Mouse (Mus musculus) ES-E14 (cell line): Measurements from ENCODE around the gene Rab5c.

Experiments
- CHD2 ChIP-seq: IDR thresholded peaks from 2 replicates; pipeline ENCODE4 v1.6.1; 2014; ENCODE audit warnings: mild to moderate bottlenecking, low read depth, low read length, inconsistent platforms
- HCFC1 ChIP-seq: IDR thresholded peaks from 2 replicates; pipeline ENCODE4 v1.6.1; 2012; ENCODE audit warnings: low read length, inconsistent platforms, borderline replicate concordance; ENCODE audit not compliant: insufficient read depth
- ZC3H11A ChIP-seq: IDR thresholded peaks from 2 replicates; pipeline ENCODE4 v1.6.1; 2012; ENCODE audit warnings: low read depth, mild to moderate bottlenecking, inconsistent platforms, low read length, borderline replicate concordance
- ZNF384 ChIP-seq: IDR thresholded peaks from 2 replicates; pipeline ENCODE4 v1.6.1; 2012; ENCODE audit warnings: low read depth, low read length, inconsistent platforms

DNA sequence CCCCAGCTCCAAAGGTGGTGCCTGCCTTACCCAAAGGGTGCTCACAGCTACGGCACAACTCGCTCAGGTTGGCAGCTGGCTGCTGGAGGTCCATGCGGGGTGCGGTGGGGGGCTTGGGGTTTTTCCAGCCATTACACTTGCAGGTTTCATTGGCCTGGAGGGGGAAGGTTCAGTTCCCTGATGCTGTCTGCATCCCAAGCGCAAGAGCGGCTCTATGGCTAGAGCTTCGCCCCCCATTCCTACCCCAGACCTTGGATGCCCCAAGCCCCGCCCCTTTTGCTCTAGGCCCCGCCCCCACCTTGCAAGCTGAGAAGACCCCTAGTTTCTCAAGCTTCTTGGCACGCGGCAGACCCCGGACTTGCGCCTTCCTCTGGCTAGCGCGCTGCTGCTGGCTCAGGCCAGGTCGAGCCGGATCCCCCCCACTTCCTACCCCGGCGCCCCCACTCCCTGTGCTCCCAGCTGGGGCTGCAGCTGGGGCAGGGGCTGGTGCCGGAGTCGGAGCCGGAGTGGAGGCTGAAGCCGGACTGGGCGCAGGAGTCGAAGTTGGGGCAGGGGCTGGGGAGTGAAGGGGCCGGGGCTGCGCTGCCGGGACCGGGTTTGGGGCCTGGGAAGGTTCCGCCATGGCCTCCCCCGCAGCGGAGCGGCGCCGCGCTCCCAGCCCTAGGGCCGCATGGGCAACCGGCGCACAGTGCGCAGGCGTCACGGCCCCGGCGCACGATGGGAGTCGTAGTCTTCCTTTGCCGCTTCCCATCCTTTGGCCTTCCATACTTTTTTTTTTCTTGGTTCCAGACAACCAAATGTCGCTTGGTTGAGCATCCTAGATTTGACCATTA, 26.0 kb downstream of the Rab5c start, which contains the start of gene Kat2a:
- TF ChIP-seq ZNF384, result peak; percentile 85
- no peak for TF ChIP-seq CHD2
- no peak for TF ChIP-seq ZC3H11A
- TF ChIP-seq HCFC1, result peak; percentile 96
